24 mouse cellular contexts compared by ENCODE assay signal in genomic region chr11:22913744-22914143, GRCm38 (mm10). TPM values are rescaled to one million over a fixed set of nuclear protein-coding genes. Genes with fewer than 3 reads are reported as not detected.
DNase-seq lines count a peak whose midpoint lies in the region; ATAC-seq lines count a peak whose summit lies in the region.
"Had no signal": no experiment of that assay in that cellular context is flagged by ENCODE, and none has a peak within 500 bp of the region (broad histone marks: within the 10 kb centered on the region; RNA-seq: fewer than 3 reads in every experiment).

No protein-coding gene starts in this region.

- peak; percentile 90 for ATAC-seq in liver, embryonic 11.5 days (replicated peaks; ENCODE audit: low FRiP score)
- peak; percentile 98 for ATAC-seq in megakaryocyte progenitor cell, adult 5-6 weeks (replicated peaks; ENCODE audit: poor library complexity)
- ATAC-seq: forebrain, postnatal 0 days; hindbrain, embryonic 16.5 days; Patski had no signal

- H3K27ac ChIP-seq in liver, embryonic 11.5 days (ENCODE audit: low read depth, low read length), result no peak overlapping the region
- H3K27ac ChIP-seq: heart, embryonic 13.5 days; kidney, postnatal 0 days; layer of hippocampus, adult 2 months; limb, embryonic 10.5 days had no signal

- H3K27me3 ChIP-seq in liver, embryonic 11.5 days (replicated peaks; ENCODE audit: control insufficient read depth, insufficient read depth, low read length), result no peaks in the 10 kb centered on the region
- H3K27me3 ChIP-seq: heart, embryonic 13.5 days; Patski had no signal

- H3K9me3 ChIP-seq in liver, embryonic 11.5 days (ENCODE audit: control insufficient read depth, low read length), result no peaks in the 10 kb centered on the region
- H3K9me3 ChIP-seq: limb, embryonic 10.5 days had no signal

- no peak overlapping the region for H3K9ac ChIP-seq in liver, embryonic 11.5 days (ENCODE audit: low read depth, low read length)
- H3K9ac ChIP-seq: forebrain, postnatal 0 days; heart, embryonic 13.5 days; lung, embryonic 14.5 days had no signal

- no peak overlapping the region for H3K4me2 ChIP-seq in liver, embryonic 11.5 days
- H3K4me2 ChIP-seq: heart, embryonic 13.5 days; lung, embryonic 14.5 days; midbrain, embryonic 11.5 days had no signal

- DNase-seq in left cerebral cortex, postnatal 4 days, result peak; percentile 7
- DNase-seq in left cerebral cortex, adult 8-10 months (ENCODE audit: low spot score in 2 of 2), result no peak
- peak; percentile 48 for DNase-seq in c-Kit-positive CD71-positive TER-119-negative erythroid progenitor cells, embryonic 14.5 days (ENCODE audit: low read depth)
- DNase-seq in liver, embryonic 11.5 days (ENCODE audit: low spot score), result no peak
- DNase-seq in kidney, postnatal 4 days, result no peak
- DNase-seq in heart, adult 8-10 months (ENCODE audit: low spot score), result no peak
- DNase-seq: adrenal gland, adult 8-10 months; cerebellum, adult 2 months; embryo, embryonic 11 days; forebrain, postnatal 0 days; heart, postnatal 36 days; kidney, adult 11 months; lung, embryonic 14.5 days; lung, postnatal 36 days; right cerebral cortex, adult 18-20 months; thymus, postnatal 14 days had no signal

- H3K4me1 ChIP-seq in liver, embryonic 11.5 days (replicated peaks; ENCODE audit: control insufficient read depth, insufficient read depth, low read length), result peaks cover 16% of the 10 kb centered on the region
- H3K4me1 ChIP-seq: limb, embryonic 10.5 days had no signal

- H3K36me3 ChIP-seq in liver, embryonic 11.5 days (ENCODE audit: control insufficient read depth, insufficient read depth, low read length), result no peaks in the 10 kb centered on the region
- H3K36me3 ChIP-seq: limb, embryonic 10.5 days had no signal

- intact Hi-C loops in left cerebral cortex, postnatal 4 days (cut with DNase I), result no loop called here

- 52% methylated on average over 4 of the region's 4 CpGs for WGBS in liver, embryonic 11.5 days

- no peak overlapping the region for H3K4me3 ChIP-seq in liver, embryonic 11.5 days (ENCODE audit: low read depth, low read length)
- H3K4me3 ChIP-seq: heart, embryonic 13.5 days; layer of hippocampus, adult 2 months; limb, embryonic 10.5 days had no signal

RNA-seq across cellular contexts. Expression of gene B3gnt2, which starts 53.0 kb away (rescaled TPM):
- total RNA-seq in left cerebral cortex, postnatal 4 days (2021), result 1 to 10 TPM; 4.1 to 4.3 TPM
- total RNA-seq in left cerebral cortex, adult 8-10 months (2022), result 10 to 100 TPM in 3 of 4 experiments, 1 to 10 TPM in 1; 6.2 to 24.7 (median 14.2) TPM
- 3.9 and 6.6 TPM in 2 replicates for polyA plus RNA-seq in liver, embryonic 11.5 days (2014; fragmentation: Nextera tagmentation; extraction: Ambion mirVana)
- total RNA-seq in megakaryocyte progenitor cell, adult 5-6 weeks (2015), result 6.4 and 8.6 TPM in 2 replicates
- 14.7 and 17.9 TPM in 2 replicates for total RNA-seq in megakaryocyte progenitor cell, adult 5-6 weeks (2017)
- total RNA-seq in heart, adult 8-10 months (2022), result 1 to 10 TPM; 3.0 to 9.4 (median 6.9) TPM

RNA-seq across cellular contexts. Expression of gene Zrsr1, which starts 58.1 kb away (rescaled TPM):
- total RNA-seq in left cerebral cortex, postnatal 4 days (2021), result 10 to 100 TPM; 28.8 to 33.1 TPM
- 10 to 100 TPM; 63.0 to 78.1 (median 72.0) TPM for total RNA-seq in left cerebral cortex, adult 8-10 months (2022)
- polyA plus RNA-seq in liver, embryonic 11.5 days (2014; fragmentation: Nextera tagmentation; extraction: Ambion mirVana), result 1.7 and 2.1 TPM in 2 replicates
- 4.0 and 7.0 TPM in 2 replicates for total RNA-seq in megakaryocyte progenitor cell, adult 5-6 weeks (2015)
- total RNA-seq in megakaryocyte progenitor cell, adult 5-6 weeks (2017), result 10.3 and 11.2 TPM in 2 replicates
- 10 to 100 TPM; 19.1 to 29.4 (median 20.6) TPM for total RNA-seq in heart, adult 8-10 months (2022)

Comparison
In these comparisons a context has a peak if more than half of its experiments do, and no peak if none do; other contexts are left out.
1. DNase-seq: peak in left cerebral cortex, postnatal 4 days (single experiment) and c-Kit-positive CD71-positive TER-119-negative erythroid progenitor cells, embryonic 14.5 days (single experiment); none in left cerebral cortex, adult 8-10 months (0 of 2), liver, embryonic 11.5 days (single experiment), kidney, postnatal 4 days (0 of 2) and heart, adult 8-10 months (single experiment).